Mouse (Mus musculus) heart, postnatal 10 days (tissue): ENCODE measurements around the gene Drd4. TPM values are rescaled to one million over a fixed set of nuclear protein-coding genes. Genes with fewer than 3 reads are reported as not detected.
"Not testable (repeated sequence)": the region's sequence is repeated elsewhere in the genome, so short reads cannot be mapped to it uniquely, and the experiment has no call there.

Experiments used
- DNase-seq, 2 experiments: peaks; one replicate each; pipeline ENCODE4 v3.0.0; 2021
- intact Hi-C: fragments of 180-260 bp; cut with DNase I; formaldehyde crosslinking; loops from one replicate; pipeline ENCODE4 v1.15.1; 2025
- total RNA-seq, 2 experiments: library from RNA; stranded (reverse); gene quantifications; 2 replicates each; pipeline ENCODE4 v1.2.3; 2021

Drd4 gene
- not detected for total RNA-seq

DNA sequence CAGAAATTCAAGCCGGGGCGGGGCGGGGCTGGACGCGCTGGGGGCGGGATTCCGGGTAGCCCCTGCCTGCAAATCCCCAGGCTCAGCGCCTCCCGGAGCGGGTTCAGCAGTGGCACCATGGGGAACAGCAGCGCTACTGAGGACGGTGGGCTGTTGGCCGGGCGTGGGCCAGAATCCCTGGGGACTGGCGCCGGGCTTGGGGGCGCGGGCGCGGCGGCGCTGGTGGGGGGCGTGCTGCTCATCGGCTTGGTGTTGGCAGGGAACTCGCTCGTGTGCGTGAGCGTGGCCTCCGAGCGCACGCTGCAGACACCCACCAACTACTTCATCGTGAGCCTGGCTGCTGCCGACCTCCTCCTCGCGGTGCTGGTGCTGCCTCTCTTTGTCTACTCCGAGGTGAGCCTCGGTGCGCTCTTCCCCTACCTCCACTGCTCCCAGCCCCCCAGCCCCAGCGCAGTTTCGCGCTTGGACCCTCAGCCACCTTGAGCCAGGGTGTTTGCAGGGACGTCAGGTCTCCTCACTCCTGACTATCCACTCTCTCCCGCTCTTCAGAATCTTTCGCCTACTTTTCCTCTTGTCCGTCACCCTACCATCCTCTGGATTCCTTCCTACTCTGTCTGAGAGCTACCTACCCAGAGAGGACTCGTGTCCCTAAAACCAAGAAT is at the start of gene Drd4:
Drd4 (plus strand) TSS at position 86 of the 662 bp plus-strand sequence.
- no peak for DNase-seq
- intact Hi-C loops = no loop called here

- DNase-seq, intact Hi-C loops: not testable (repeated sequence)
Measured at GRCm38 (mm10) chr7:141250486-141250885, 41.3 kb upstream of the Drd4 start.

DNA sequence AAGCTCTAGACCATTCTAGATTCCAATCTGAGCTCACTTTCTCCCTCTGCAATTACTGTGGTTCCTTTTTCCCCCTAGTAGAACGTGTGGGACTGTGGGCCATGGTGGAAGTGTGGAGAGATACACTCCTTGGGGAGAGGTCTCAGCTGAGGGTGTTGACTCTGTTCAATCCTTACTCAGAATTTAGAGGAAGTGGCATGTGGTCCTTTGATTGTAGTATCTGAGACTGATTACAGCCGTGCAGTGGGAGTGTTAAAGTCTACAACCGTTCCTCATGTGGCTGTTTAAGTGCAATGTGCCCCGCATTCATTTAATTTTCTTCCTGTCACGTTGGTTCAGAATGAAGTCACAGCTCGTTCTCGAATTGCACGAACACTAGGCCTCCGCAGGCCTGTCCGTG is 35.6 kb upstream of the Drd4 start:
- intact Hi-C loops = no loop called here
- DNase-seq = no peak

DNA sequence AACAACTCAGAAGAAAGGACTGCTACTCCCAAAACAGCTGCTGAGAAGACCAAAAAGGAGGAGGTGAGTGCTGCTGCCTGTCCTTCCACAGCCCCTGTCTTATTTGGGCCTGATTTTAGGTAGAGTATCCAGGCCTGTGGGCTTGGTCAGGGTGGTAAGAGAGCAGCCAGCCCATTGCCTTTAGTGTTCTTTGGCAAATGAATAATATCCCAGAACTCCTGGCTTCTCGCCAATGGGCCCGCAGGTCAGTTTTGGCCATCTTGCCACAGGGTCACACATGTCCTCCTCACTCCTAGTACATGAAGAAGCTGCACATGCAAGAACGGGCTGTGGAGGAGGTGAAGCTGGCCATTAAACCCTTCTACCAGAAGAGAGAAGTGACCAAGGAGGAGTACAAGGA is 30.3 kb upstream of the Drd4 start:
- DNase-seq = no peak
- intact Hi-C loops = no loop called here

DNA sequence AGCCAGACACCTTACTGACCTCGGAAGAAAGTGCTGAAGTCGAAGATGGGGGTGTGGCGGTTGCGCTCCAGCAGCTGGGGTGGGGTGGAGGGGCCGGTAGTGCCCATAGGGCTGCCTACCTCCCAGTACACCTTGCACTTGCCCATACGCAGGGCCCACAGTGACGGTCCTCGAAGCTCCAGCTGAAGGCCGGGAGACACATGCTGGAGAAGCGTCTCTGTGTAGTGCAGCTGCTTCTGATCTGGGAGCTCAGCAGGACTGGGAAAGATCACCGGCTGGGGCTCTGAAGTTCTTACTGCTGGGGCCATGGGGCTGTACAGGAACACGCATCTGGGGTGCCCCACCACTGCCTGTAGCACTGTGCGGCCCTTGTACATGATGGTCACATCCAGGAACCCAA is 28.2 kb upstream of the Drd4 start:
- DNase-seq = no peak
- intact Hi-C loops = no loop called here

DNA sequence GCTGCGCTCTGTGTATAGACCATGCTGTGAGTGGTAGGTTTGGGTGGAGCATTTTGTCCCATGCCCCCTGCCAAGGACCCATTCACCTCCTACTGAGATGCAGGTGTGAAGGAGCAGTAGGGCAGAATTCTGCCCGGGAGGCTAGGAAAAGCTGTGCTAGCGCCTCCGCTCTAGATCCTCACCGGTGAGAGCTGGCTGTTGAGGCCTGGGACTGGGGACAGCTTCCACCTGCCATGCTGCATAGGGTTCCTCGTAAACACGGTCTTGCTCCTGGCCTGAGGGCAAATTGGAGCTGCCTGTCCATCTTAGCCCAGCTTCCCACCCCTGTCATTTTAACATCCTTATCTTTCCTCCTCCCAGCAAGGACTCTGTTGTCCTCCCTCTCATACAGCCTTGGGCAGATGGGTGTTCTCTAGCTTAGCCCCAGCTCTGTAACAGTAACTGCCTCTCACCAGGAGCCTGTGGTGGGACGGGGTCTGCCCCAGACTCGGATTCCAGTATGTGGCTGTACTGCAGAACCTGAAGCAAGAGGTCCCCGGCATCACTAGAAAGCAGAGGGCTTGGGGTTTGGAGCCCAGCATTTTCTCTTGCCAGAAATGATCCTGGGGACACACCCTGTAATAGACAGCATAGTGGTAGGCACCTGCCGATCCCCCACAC is 27.6 kb upstream of the Drd4 start:
- DNase-seq = no peak
- intact Hi-C loops = no loop called here

GRCm38 (mm10) chr7:141264761-141265410 is 26.9 kb upstream of the Drd4 start:
- DNase-seq = peak; percentile 35 to 49
- intact Hi-C loops = loop anchor here (1.0 kb wide), 1 partner anchor 98 kb away; no protein-coding TSS in a partner anchor

GRCm38 (mm10) chr7:141265411-141265738 is 26.4 kb upstream of the Drd4 start:
- no peak for DNase-seq

DNA sequence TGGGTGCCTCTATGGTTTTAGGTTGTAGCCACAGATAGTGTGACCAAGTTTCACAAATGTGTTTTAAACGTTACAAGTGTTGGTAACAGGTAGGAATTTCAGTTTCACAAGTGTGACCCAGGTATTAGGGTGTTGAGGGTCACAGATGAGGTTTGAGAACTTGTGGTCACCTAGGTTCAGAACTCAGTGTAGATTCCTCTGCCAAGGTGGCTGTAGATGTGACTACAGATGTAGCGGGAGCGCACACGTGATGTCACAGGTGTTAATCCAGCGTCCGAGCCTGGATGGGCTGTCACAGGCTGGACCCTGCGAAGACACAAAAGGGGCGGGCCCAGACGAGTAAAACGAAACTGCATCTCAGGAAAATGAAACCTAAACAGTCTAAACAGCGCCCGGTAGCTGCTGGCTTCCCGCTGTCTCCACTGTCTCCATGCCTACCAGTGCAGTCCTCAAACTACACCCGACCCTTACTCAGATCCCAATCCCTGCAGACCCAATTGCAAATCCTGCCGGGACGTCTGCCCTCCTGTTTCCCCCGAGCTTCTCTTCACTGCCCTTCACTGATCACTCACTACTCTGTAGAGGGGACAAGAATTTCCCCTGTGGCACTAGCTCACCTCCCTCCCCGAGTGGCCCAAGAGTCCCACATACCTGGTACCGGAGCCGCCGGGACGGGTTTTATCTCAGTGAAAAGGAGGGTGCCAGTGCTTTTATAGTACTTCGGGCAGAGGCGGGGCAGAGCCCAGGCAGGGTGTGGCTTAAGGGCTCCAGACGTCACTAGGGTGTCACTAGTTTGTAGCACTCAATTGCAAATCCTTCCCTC is 25.9 kb upstream of the Drd4 start, which contains the start of gene Irf7:
Irf7 (minus strand) TSS at position 743 of the 823 bp plus-strand sequence.
- DNase-seq = peak; percentile 63 to 71
- intact Hi-C loops = loop anchor here (1.0 kb wide), 1 partner anchor 97 kb away; no protein-coding TSS in a partner anchor

More at GRCm38 (mm10) chr7:141265411-141265738, 26.4 kb upstream of the Drd4 start:
- intact Hi-C loops = loop anchor here (1.0 kb wide), 1 partner anchor 98 kb away; no protein-coding TSS in a partner anchor

DNA sequence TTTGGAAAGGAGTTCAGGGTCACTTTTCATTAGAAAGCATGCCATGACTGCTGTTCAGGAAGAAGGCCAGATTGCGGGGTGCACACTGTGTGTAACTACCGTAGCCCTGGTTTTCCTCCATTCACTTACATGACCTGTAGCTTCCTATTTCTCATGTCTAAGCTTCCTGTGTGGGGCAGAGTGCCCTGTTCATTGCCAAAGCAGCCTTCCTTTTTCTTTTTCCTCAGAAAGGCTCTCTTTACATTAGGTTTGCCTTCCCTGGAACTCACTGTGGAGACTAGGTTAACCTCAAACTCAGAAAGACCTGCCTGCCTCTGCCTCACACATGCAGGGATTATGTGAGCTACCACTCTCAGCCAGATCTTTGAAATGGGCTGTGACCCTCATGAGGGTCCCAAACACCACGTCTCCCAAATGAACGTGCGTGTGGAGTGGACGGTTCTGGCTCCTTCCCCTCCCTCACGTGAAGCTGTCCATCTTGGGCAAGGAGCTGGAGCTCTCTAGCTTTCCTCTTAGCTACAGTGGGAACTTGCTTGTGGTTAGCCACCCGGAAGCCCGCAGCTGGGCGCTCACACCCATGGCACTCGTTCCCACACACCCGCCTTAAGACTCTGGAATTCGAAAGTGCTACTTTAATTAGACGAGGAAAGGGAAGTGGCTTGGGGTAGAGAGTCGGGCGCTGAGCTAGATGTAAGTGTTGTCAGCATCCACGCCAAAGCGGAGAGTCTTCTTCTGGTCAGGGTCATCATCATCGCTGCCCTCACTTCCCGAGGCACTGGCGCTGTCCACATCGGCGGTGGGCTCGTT is 23.1 kb upstream of the Drd4 start:
- no peak for DNase-seq
- intact Hi-C loops = no loop called here

- intact Hi-C loops = no loop called here
- no peak for DNase-seq
Measured at GRCm38 (mm10) chr7:141269273-141269545, 22.6 kb upstream of the Drd4 start.

DNA sequence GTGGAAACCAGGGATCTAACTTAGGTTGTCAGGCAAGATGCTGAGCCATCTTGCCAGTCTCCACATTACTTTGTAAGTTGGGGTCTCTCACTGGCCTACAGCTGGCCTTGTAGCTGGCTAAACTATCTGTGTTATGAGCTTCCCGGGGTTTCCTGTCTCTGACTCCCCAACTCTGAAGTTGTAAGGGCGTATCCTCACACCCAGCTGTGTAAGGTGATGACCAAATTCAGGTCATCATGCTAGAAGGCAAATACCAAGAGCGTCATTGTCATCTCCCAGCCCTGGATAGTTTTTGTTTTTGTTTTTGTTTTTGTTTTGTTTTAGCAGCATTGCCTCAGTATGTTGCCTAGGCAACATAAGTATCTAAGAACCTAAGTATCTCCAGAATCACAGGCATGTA is 21.2 kb upstream of the Drd4 start:
- intact Hi-C loops = no loop called here
- DNase-seq = no peak

DNA sequence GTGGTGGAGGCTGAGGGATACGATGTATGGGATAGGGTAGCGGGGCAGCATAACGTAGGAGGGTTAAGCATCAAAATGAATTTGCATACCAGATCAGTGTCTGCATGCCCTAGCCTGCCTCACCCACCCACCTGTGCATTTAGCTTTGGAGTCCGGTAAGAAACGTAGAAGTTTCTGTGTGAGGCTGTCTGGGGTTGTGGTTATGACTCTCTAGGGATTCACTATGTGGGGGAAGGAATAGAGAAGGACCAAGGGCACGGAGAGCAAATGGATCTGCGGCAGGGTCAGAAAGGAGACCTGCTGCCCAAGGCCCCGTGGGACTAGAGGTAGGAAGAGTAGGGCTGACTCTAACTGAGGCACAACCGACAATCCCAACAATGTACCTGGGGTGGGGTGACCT is 16.4 kb upstream of the Drd4 start:
- intact Hi-C loops = no loop called here
- no peak for DNase-seq

- intact Hi-C loops = no loop called here
- DNase-seq = no peak
Measured at GRCm38 (mm10) chr7:141276546-141276945, 15.3 kb upstream of the Drd4 start, which contains the start of gene Cdhr5. Cdhr5 (minus strand) TSS chr7:141276786.

DNA sequence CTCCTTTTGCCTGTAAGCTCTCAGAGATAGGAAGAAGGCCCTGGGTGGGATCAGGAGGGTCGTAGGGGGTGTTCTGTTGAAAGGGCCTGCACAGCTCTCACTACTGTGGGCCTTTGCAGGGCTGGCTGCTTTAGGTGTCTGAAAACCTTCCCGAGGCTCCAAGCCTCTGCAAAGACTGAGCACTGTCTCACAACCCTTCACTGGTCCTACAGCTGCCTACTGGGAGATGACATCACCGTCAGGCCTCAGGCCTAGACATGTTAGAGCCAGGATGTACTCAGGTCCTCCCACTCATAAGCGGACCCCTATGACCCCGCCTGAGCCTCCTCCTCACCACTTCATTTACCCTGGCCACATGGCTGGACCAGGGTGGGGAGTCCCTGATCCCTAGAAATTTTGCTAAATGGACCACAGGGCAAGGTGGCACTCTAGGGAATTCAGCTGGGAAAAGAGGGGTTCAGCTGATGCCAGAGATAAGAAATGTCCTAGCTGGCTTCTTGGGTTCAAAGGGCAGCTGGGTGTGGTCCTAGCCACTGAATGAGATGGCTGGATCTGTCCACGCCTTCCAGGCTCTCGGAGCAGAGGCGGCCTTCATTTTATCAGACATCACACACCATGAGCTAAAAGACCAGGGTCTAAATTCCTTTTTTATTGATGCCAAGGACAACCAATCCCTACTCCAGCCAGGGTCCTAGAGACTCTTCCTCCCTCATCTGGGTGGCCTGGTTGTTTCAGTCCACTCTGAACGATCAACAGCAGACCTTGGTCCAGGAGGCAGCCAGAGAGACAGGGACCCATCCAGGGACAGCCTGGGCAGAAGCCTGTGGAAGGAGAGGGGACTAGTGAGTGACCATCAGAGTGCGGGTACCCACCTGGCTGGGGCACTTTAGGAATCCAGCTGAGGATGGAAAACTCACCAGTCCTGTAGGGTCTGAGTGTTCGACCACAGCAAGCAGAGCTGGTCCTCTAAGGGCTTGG is 13.8 kb upstream of the Drd4 start:
- intact Hi-C loops = no loop called here
- DNase-seq = no peak

GRCm38 (mm10) chr7:141278766-141279590 is 12.8 kb upstream of the Drd4 start, which contains the start of gene Sct:
Sct (minus strand) TSS chr7:141279133.
- intact Hi-C loops = no loop called here
- DNase-seq = no peak

GRCm38 (mm10) chr7:141281442-141281841 is 10.4 kb upstream of the Drd4 start:
- no peak for DNase-seq
- intact Hi-C loops = no loop called here

DNA sequence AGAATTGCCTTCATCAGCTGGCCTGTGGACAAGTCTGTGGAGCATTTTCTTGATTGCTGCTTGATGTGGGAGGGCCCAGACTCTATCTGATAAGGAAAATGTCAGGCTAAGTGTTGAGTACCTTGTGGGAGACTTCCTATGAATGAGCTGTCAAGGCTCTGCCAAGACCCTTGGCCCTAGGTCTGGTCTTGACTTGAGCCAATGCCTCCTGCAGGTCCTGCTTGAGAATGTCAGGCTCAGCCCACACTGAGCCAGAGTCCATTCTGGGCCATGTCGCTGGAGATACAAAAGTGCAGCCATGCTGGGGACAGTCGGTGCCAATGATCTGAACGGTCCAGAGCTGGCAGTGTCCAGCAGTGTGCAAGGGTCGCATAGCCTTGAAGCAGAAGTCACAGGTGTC is 9.1 kb upstream of the Drd4 start:
- intact Hi-C loops = no loop called here
- no peak for DNase-seq
